Mouse (Mus musculus) MEL (cell line): ENCODE measurements around the gene Snrpf. TPM values are rescaled to one million over a fixed set of nuclear protein-coding genes. Genes with fewer than 3 reads are reported as not detected.
A peak's percentile ranks its signal among the peaks of the same experiment; 100 is the strongest.

Experiments used
- DNase-seq: peaks from one replicate; pipeline ENCODE4 v3.0.0; 2011; ENCODE audit warnings: low read depth, low spot score
- H3K27ac ChIP-seq: 2 replicates; pipeline ENCODE4 v1.5.1; 2012; ENCODE audit warnings: low read depth, mild to moderate bottlenecking, control low read depth, low read length, moderate library complexity; ENCODE audit not compliant: control insufficient read depth
- H3K27me3 ChIP-seq, 2 experiments: fragments of 150-350 bp in 1 of 2; sonication (generic) in 1 of 2; 2 replicates each; pipeline ENCODE4 v1.6.1; 2012; ENCODE audit warnings: low read length in 2 of 2, mild to moderate bottlenecking in 2 of 2, improper control_type of control experiment in 1 of 2, moderate library complexity in 1 of 2; ENCODE audit not compliant: insufficient read depth in 2 of 2, control insufficient read depth in 1 of 2
- H3K36me3 ChIP-seq, 2 experiments: 2 replicates each; pipeline ENCODE4 v1.6.1; 2012 to 2014; ENCODE audit warnings: low read length in 2 of 2, improper control_type of control experiment in 1 of 2, inconsistent platforms in 1 of 2, mild to moderate bottlenecking in 1 of 2; ENCODE audit not compliant: insufficient read depth in 2 of 2, control insufficient read depth in 1 of 2
- H3K4me1 ChIP-seq, 2 experiments: fragments of 150-350 bp in 1 of 2; sonication (generic) in 1 of 2; 2 replicates each; pipeline ENCODE4 v1.6.1; 2012; ENCODE audit warnings: low read length in 2 of 2, improper control_type of control experiment in 1 of 2, mild to moderate bottlenecking in 1 of 2; ENCODE audit not compliant: insufficient read depth in 2 of 2, control insufficient read depth in 1 of 2
- H3K4me3 ChIP-seq, 2 experiments: fragments of 150-350 bp in 1 of 2; sonication (generic) in 1 of 2; 2 replicates each; pipeline ENCODE4 v1.5.1; 2012; ENCODE audit warnings: low read depth in 2 of 2, low read length in 2 of 2, mild to moderate bottlenecking in 2 of 2, moderate library complexity in 2 of 2, control low read depth in 1 of 2, improper control_type of control experiment in 1 of 2; ENCODE audit not compliant: control insufficient read depth in 1 of 2, insufficient read depth in 1 of 2
- H3K79me2 ChIP-seq: 2 replicates; pipeline ENCODE4 v1.6.1; 2012; ENCODE audit warnings: mild to moderate bottlenecking, low read length, moderate library complexity; ENCODE audit not compliant: control insufficient read depth, poor library complexity, insufficient read depth
- H3K9ac ChIP-seq: 2 replicates; pipeline ENCODE4 v1.6.1; 2012; ENCODE audit warnings: low read depth, mild to moderate bottlenecking, control low read depth, low read length, moderate library complexity; ENCODE audit not compliant: control insufficient read depth, poor library complexity, severe bottlenecking
- H3K9me3 ChIP-seq: fragments of 150-350 bp; sonication (generic); replicated peaks from 2 replicates; pipeline ENCODE4 v1.6.1; 2012; ENCODE audit warnings: mild to moderate bottlenecking, low read length, improper control_type of control experiment, moderate library complexity; ENCODE audit not compliant: insufficient read depth
- BHLHE40 ChIP-seq: IDR thresholded peaks from 2 replicates; pipeline ENCODE4 v1.6.1; 2012; ENCODE audit warnings: low read depth, mild to moderate bottlenecking, inconsistent platforms, low read length, improper control_type of control experiment, borderline replicate concordance
- CHD1 ChIP-seq: IDR thresholded peaks from 2 replicates; pipeline ENCODE4 v1.6.1; 2012; ENCODE audit warnings: low read depth, mild to moderate bottlenecking, inconsistent platforms, low read length, improper control_type of control experiment
- ELF1 ChIP-seq: IDR thresholded peaks from 2 replicates; pipeline ENCODE4 v1.6.1; 2014; ENCODE audit warnings: low read depth, mild to moderate bottlenecking, inconsistent platforms, low read length, improper control_type of control experiment, moderate library complexity
- ETS1 ChIP-seq: IDR thresholded peaks from 2 replicates; pipeline ENCODE4 v1.6.1; 2012; ENCODE audit warnings: low read depth, mild to moderate bottlenecking, inconsistent platforms, low read length, improper control_type of control experiment, moderate library complexity
- GATA1 ChIP-seq: IDR thresholded peaks from 2 replicates; pipeline ENCODE4 v1.6.1; 2011; ENCODE audit warnings: low read depth, low read length, improper control_type of control experiment
- HCFC1 ChIP-seq: IDR thresholded peaks from 2 replicates; pipeline ENCODE4 v1.6.1; 2012; ENCODE audit warnings: low read depth, mild to moderate bottlenecking, inconsistent platforms, low read length, improper control_type of control experiment, moderate library complexity
- JUND ChIP-seq: IDR thresholded peaks from 2 replicates; pipeline ENCODE4 v1.6.1; 2011; ENCODE audit warnings: low read depth, mild to moderate bottlenecking, improper control_type of control experiment, low read length
- KAT2A ChIP-seq: conservative IDR thresholded peaks from 2 replicates; pipeline ENCODE4 v1.6.1; 2012; ENCODE audit warnings: low read depth, low read length, improper control_type of control experiment, inconsistent platforms
- MAFK ChIP-seq: IDR thresholded peaks from 2 replicates; pipeline ENCODE4 v1.6.1; 2011; ENCODE audit warnings: low read depth, mild to moderate bottlenecking, low read length, improper control_type of control experiment, borderline replicate concordance
- MAX ChIP-seq: IDR thresholded peaks from 2 replicates; pipeline ENCODE4 v1.6.1; 2011; ENCODE audit warnings: low read length, improper control_type of control experiment
- MAZ ChIP-seq: IDR thresholded peaks from 2 replicates; pipeline ENCODE4 v1.6.1; 2012; ENCODE audit warnings: low read depth, mild to moderate bottlenecking, inconsistent platforms, low read length, improper control_type of control experiment
- MEF2A ChIP-seq: IDR thresholded peaks from 2 replicates; pipeline ENCODE4 v1.6.1; 2014; ENCODE audit warnings: low read depth, mild to moderate bottlenecking, inconsistent platforms, low read length, improper control_type of control experiment; ENCODE audit not compliant: poor library complexity, insufficient replicate concordance, severe bottlenecking; ENCODE audit errors: extremely low read depth
- MYB ChIP-seq: IDR thresholded peaks from 2 replicates; pipeline ENCODE4 v1.6.1; 2011; ENCODE audit warnings: mild to moderate bottlenecking, low read depth, low read length, improper control_type of control experiment
- MYC ChIP-seq: IDR thresholded peaks from 2 replicates; pipeline ENCODE4 v1.6.1; 2011; ENCODE audit warnings: low read depth, mild to moderate bottlenecking, low read length, improper control_type of control experiment, moderate library complexity
- NELFE ChIP-seq: IDR thresholded peaks from 2 replicates; pipeline ENCODE4 v1.6.1; 2011; ENCODE audit warnings: low read depth, low read length, improper control_type of control experiment
- POLR2AphosphoS2 ChIP-seq: IDR thresholded peaks from 2 replicates; pipeline ENCODE4 v1.6.1; 2011; ENCODE audit warnings: low read length, improper control_type of control experiment
- POLR2AphosphoS5 ChIP-seq: IDR thresholded peaks from 2 replicates; pipeline ENCODE4 v1.6.1; 2012; ENCODE audit warnings: low read depth, borderline replicate concordance, mild to moderate bottlenecking, inconsistent platforms, low read length, moderate library complexity, mixed read lengths
- RCOR1 ChIP-seq: IDR thresholded peaks from 2 replicates; pipeline ENCODE4 v1.6.1; 2012; ENCODE audit warnings: low read depth, mild to moderate bottlenecking, inconsistent platforms, low read length, improper control_type of control experiment
- SIN3A ChIP-seq: IDR thresholded peaks from 2 replicates; pipeline ENCODE4 v1.6.1; 2012; ENCODE audit warnings: low read length, improper control_type of control experiment, inconsistent platforms
- TAL1 ChIP-seq: IDR thresholded peaks from 2 replicates; pipeline ENCODE4 v1.6.1; 2012; ENCODE audit warnings: mild to moderate bottlenecking, inconsistent platforms, low read length, moderate library complexity, mixed read lengths
- TBP ChIP-seq: IDR thresholded peaks from 2 replicates; pipeline ENCODE4 v1.8.0; 2011; ENCODE audit warnings: low read depth, low read length, improper control_type of control experiment
- TCF12 ChIP-seq: IDR thresholded peaks from 2 replicates; pipeline ENCODE4 v1.6.1; 2014; ENCODE audit warnings: low read depth, mild to moderate bottlenecking, inconsistent platforms, low read length, improper control_type of control experiment, moderate library complexity
- ZKSCAN1 ChIP-seq: IDR thresholded peaks from 2 replicates; pipeline ENCODE4 v1.6.1; 2012; ENCODE audit warnings: low read depth, mild to moderate bottlenecking, inconsistent platforms, low read length, improper control_type of control experiment, moderate library complexity
- polyA plus RNA-seq, 2 experiments: library from polyadenylated mRNA; stranded (reverse) in 1 of 2; unstranded in 1 of 2; fragments of >175 nt in 1 of 2; fragments of >200 nt in 1 of 2; gene quantifications; 2 replicates each; pipeline versions ENCODE4 v1.2.1 to v1.2.4; 2012; ENCODE audit warnings: low replicate concordance in 2 of 2, low read depth in 1 of 2; ENCODE audit not compliant: insufficient read length in 2 of 2, insufficient read depth in 1 of 2, missing spikeins in 1 of 2
- total RNA-seq: library from RNA; depleted of rRNA; stranded (reverse); fragments of 300-350 nt; gene quantifications from 2 replicates; pipeline ENCODE4 v1.2.3, GENCODE M21; 2012

The Snrpf gene
- total and polyA plus RNA-seq, 3 experiments: 91.5 to 150 TPM; not detected in 1

DNA sequence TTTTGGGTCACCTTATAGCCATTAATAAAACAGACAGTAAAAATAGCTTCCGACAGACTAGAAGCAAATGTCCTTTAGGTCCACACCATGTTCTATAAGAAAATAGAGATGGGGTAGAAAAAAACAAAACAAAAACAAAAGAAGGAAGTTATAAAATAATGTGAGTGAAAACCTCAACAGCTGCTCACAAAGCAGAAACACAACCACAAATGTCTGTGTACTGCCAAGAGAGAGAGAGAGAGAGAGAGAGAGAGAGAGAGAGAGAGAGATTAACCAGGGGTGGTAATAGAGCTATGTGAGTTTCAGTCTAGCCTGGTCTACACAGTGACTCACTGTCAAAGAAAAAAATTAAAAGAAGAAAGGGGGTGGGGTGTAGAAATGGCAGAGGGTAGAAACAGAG, 47.9 kb downstream of the Snrpf start (continued):
- TF ChIP-seq TAL1 (no peak), KAT2A (no peak), ELF1 (no peak), MAFK (no peak), CHD1 (no peak), HCFC1 (no peak), MAX (no peak), GATA1 (no peak)

DNA sequence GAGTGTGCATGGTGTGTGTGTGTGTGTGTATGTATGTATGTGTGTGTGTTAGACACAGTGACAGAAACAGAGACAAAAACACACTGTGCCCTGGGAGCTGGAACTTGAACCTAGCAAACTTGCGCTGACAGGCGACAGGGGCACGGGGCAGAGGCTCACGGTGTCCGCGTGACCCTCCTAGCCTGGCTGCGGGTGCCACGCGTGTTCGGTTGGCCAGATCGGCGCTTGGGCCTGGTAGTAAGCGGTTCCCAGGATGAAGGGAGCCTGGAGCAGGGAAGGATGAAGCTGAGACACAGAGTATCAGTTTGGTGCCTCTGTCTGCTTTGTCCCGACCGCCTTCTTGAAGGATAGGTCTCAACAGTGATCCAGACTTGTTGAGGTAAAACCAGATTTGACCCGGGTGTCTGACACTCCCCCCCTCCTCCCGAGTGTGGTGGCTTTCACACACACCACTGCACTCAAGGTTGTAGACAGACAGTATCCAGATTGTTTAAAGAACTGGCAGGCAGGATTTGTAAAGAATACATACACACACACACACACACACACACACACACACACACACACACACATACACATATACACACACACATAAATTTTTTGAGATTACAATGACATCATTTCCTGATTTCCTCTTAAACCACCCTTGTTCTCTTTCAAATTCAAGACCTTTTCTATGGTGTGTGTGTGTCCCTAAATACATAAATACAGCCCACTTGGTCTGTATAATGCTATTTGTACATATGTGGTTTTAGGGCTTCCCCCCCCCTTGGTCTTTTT, 48.9 kb downstream of the Snrpf start, which contains the start of gene Ccdc38:
Gene Ccdc38 (plus strand): TSS at position 202 of the 780 bp plus-strand sequence.
- Histone ChIP-seq H3K4me3 (peak within 1 kb of the TSS; percentile 71 to 86), H3K79me2 (no peaks in the 10 kb centered on the region), H3K27ac (peak within 1 kb of the TSS; percentile 13; the same call in 1 of the 2 replicates), H3K9ac (peak within 1 kb of the TSS; percentile 43), H3K9me3 (no peaks in the 10 kb centered on the region), H3K4me1 (peaks cover 0 to 6% of the 10 kb centered on the region in 2 experiments; a peak in 3 of 4 replicates), H3K36me3 (peaks cover 0 to 4% of the 10 kb centered on the region in 2 experiments; a peak in 2 of 4 replicates), H3K27me3 (peaks cover 10 to 17% of the 10 kb centered on the region in 2 experiments)
- peak; percentile 50 for DNase-seq
- TF ChIP-seq MEF2A: no peak
- no peak for TF ChIP-seq GATA1
- no peak for TF ChIP-seq JUND
- 0 out of 2 replicates have a peak, but pooled peaks have one; percentile 17 for TF ChIP-seq ETS1
- TF ChIP-seq POLR2AphosphoS5: no peak
- no peak for TF ChIP-seq CHD1
- no peak for TF ChIP-seq TCF12
- TF ChIP-seq MYB: no peak
- TF ChIP-seq BHLHE40: no peak
- TF ChIP-seq NELFE: peak; percentile 32
- no peak for TF ChIP-seq RCOR1
- no peak for TF ChIP-seq TBP
- no peak for TF ChIP-seq MAZ
- 0 out of 2 replicates have a peak, but pooled peaks have one; percentile 19 for TF ChIP-seq SIN3A
- no peak for TF ChIP-seq ZKSCAN1
- TF ChIP-seq POLR2AphosphoS2: no peak
- TF ChIP-seq MYC: no peak
- TF ChIP-seq HCFC1: no peak
